ENCODE assay signal across 21 mouse cellular contexts in the genomic region with DNA sequence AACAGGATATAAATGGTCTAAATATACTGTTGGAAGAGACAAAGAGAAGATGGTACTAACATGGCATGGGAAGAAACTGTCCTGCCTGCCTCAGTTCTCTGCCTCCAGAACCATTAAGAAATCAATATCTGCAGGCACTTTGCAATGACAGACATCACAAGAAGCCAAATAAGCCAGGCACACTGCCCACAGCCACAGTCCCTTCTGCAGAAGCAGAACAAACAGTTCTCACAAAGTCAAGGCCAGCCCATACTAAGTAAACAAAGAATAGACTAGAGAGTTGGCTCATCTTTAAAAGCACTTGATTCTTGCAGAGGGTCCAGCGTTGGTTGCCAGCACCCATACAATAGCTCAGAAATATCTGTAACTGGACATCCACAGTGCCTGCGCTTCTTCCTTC.
DNase-seq lines count a peak whose midpoint lies in the region; TF ChIP-seq lines count a peak whose summit lies in the region.
"Had no signal": no experiment of that assay in that cellular context is flagged by ENCODE, and none has a peak within 500 bp of the region (broad histone marks: within the 10 kb centered on the region; RNA-seq: fewer than 3 reads in every experiment).

No protein-coding gene starts in this region.

- no peak for TF ChIP-seq CTCF in liver, adult 2 months (IDR thresholded peaks at IDR 0.05; ENCODE audit: low read depth, low read length)

- no peaks in the 10 kb centered on the region for H3K4me1 ChIP-seq in liver, adult 2 months (ENCODE audit: control insufficient read depth, insufficient read depth, low read length)
- H3K4me1 ChIP-seq: embryonic facial prominence, embryonic 12.5 days; embryonic facial prominence, embryonic 15.5 days; heart, embryonic 12.5 days; heart, embryonic 15.5 days; hindbrain, embryonic 10.5 days; hindbrain, embryonic 13.5 days; intestine, embryonic 15.5 days had no signal

- WGBS in liver, adult 2 months: 67% methylated on average over 2 of the region's 2 CpGs

- DNase-seq in adrenal gland, adult 8-10 months: peak; percentile 3
- no peak for DNase-seq in adrenal gland, adult 18-20 months (ENCODE audit: low spot score in 2 of 2)
- peak; percentile 1 for DNase-seq in cerebellum, adult 18-20 months
- no peak for DNase-seq in cerebellum, adult 8-10 months
- DNase-seq in liver, adult 2 months (ENCODE audit: extremely low read depth, low read depth, low spot score): peak; percentile 53
- no peak for DNase-seq in liver
- peak; percentile 34 for DNase-seq in adrenal gland, postnatal 36 days
- no peak for DNase-seq in frontal cortex, adult 2 months (ENCODE audit: extremely low spot score in 1 of 2, low spot score in 1 of 2)
- DNase-seq: forebrain, postnatal 0 days; gastrocnemius, postnatal 25 days; heart, adult 18-20 months; heart, postnatal 10 days; heart, postnatal 36 days; kidney, adult 11 months had no signal

- H3K4me3 ChIP-seq in liver, adult 2 months (ENCODE audit: insufficient read depth, low read depth, low read length): no peak overlapping the region
- H3K4me3 ChIP-seq: embryonic facial prominence, embryonic 12.5 days; embryonic facial prominence, embryonic 15.5 days; heart, embryonic 12.5 days; heart, embryonic 15.5 days; hindbrain, embryonic 10.5 days; hindbrain, embryonic 13.5 days; intestine, embryonic 15.5 days had no signal

- no peaks in the 10 kb centered on the region for H3K36me3 ChIP-seq in liver, adult 2 months (ENCODE audit: control insufficient read depth, insufficient read depth, low read length)
- H3K36me3 ChIP-seq: embryonic facial prominence, embryonic 12.5 days; embryonic facial prominence, embryonic 15.5 days; heart, embryonic 12.5 days; heart, embryonic 15.5 days; hindbrain, embryonic 10.5 days; hindbrain, embryonic 13.5 days; intestine, embryonic 15.5 days had no signal

- no peak overlapping the region for H3K9ac ChIP-seq in liver, adult 2 months (ENCODE audit: low read depth, low read length)
- H3K9ac ChIP-seq: embryonic facial prominence, embryonic 12.5 days; embryonic facial prominence, embryonic 15.5 days; forebrain, postnatal 0 days; heart, embryonic 12.5 days; heart, embryonic 15.5 days; hindbrain, embryonic 13.5 days; intestine, embryonic 15.5 days had no signal

- H3K27me3 ChIP-seq in liver, adult 2 months (ENCODE audit: control insufficient read depth, insufficient read depth, low read length): no peaks in the 10 kb centered on the region
- H3K27me3 ChIP-seq: embryonic facial prominence, embryonic 12.5 days; embryonic facial prominence, embryonic 15.5 days; heart, embryonic 12.5 days; heart, embryonic 15.5 days; hindbrain, embryonic 13.5 days; intestine, embryonic 15.5 days had no signal

- H3K27ac ChIP-seq in liver, adult 2 months (replicated peaks; ENCODE audit: insufficient read depth, low read depth, low read length): no peak overlapping the region
- H3K27ac ChIP-seq: embryonic facial prominence, embryonic 12.5 days; embryonic facial prominence, embryonic 15.5 days; heart, embryonic 15.5 days; hindbrain, embryonic 10.5 days; hindbrain, embryonic 13.5 days; intestine, embryonic 15.5 days had no signal

- no peak for TF ChIP-seq POLR2A in liver, adult 2 months (IDR thresholded peaks at IDR 0.05; ENCODE audit: extremely low read depth, insufficient read depth, low read length)

- H3K79me2 ChIP-seq in liver, adult 2 months (ENCODE audit: control insufficient read depth, insufficient read depth, low read length): no peaks in the 10 kb centered on the region

Comparison
In these comparisons a context has a peak if more than half of its experiments do, and no peak if none do; other contexts are left out.
1. DNase-seq: peak in adrenal gland, adult 8-10 months (single experiment), cerebellum, adult 18-20 months (2 of 2), liver, adult 2 months (single experiment) and adrenal gland, postnatal 36 days (2 of 2); none in adrenal gland, adult 18-20 months (0 of 2), cerebellum, adult 8-10 months (single experiment), liver (single experiment) and frontal cortex, adult 2 months (0 of 2).